Mouse (Mus musculus): ENCODE results near the gene Tgfbr3.

Gene Tgfbr3

GRCm38 (mm10) chr5:107146111-107146616 lies 143.3 kb downstream of the Tgfbr3 start:
- no peak for DNase-seq (ENCODE audit: low spot score)

GRCm38 (mm10) chr5:107145125-107145524 lies 144.3 kb downstream of the Tgfbr3 start:
- DNase-seq (ENCODE audit: low spot score): no peak

GRCm38 (mm10) chr5:107144263-107144843 lies 145.1 kb downstream of the Tgfbr3 start:
- no peak for DNase-seq (ENCODE audit: low spot score)

- no peak for DNase-seq (ENCODE audit: low spot score)
Observed at GRCm38 (mm10) chr5:107143406-107143805, 146.0 kb downstream of the Tgfbr3 start.

- DNase-seq (ENCODE audit: low spot score): no peak
Observed at GRCm38 (mm10) chr5:107142791-107143190, 146.6 kb downstream of the Tgfbr3 start.

- no peak for DNase-seq (ENCODE audit: low spot score)
Observed at GRCm38 (mm10) chr5:107141375-107141774, 148.1 kb downstream of the Tgfbr3 start.

- DNase-seq (ENCODE audit: low spot score): no peak
Observed at GRCm38 (mm10) chr5:107139800-107140651, 149.4 kb downstream of the Tgfbr3 start.

- no peak for DNase-seq (ENCODE audit: low spot score)
Observed at GRCm38 (mm10) chr5:107133336-107133735, 156.1 kb downstream of the Tgfbr3 start.

GRCm38 (mm10) chr5:107132231-107132630 lies 157.2 kb downstream of the Tgfbr3 start:
- DNase-seq (ENCODE audit: low spot score): no peak

GRCm38 (mm10) chr5:107129304-107129703 lies 160.1 kb downstream of the Tgfbr3 start:
- no peak for DNase-seq (ENCODE audit: low spot score)

- DNase-seq (ENCODE audit: low spot score): peak; percentile 24
Observed at GRCm38 (mm10) chr5:107126561-107126960, 162.9 kb downstream of the Tgfbr3 start.

- no peak for DNase-seq (ENCODE audit: low spot score)
Observed at GRCm38 (mm10) chr5:107125131-107125530, 164.3 kb downstream of the Tgfbr3 start.

- DNase-seq (ENCODE audit: low spot score): no peak
Observed at GRCm38 (mm10) chr5:107124531-107124930, 164.9 kb downstream of the Tgfbr3 start.

GRCm38 (mm10) chr5:107122622-107123021 lies 166.8 kb downstream of the Tgfbr3 start:
- no peak for DNase-seq (ENCODE audit: low spot score)

GRCm38 (mm10) chr5:107121086-107121485 lies 168.3 kb downstream of the Tgfbr3 start:
- DNase-seq (ENCODE audit: low spot score): no peak

- DNase-seq (ENCODE audit: low spot score): no peak
Observed at GRCm38 (mm10) chr5:107120624-107121023, 168.8 kb downstream of the Tgfbr3 start.

GRCm38 (mm10) chr5:107119896-107120295 lies 169.5 kb downstream of the Tgfbr3 start:
- no peak for DNase-seq (ENCODE audit: low spot score)

GRCm38 (mm10) chr5:107116821-107117220 lies 172.6 kb downstream of the Tgfbr3 start:
- DNase-seq (ENCODE audit: low spot score): no peak

GRCm38 (mm10) chr5:107112656-107113275 lies 176.7 kb downstream of the Tgfbr3 start:
- DNase-seq (ENCODE audit: low spot score): no peak

- peak; percentile 38 for DNase-seq (ENCODE audit: low spot score)
Observed at GRCm38 (mm10) chr5:107111802-107112201, 177.6 kb downstream of the Tgfbr3 start.

- DNase-seq (ENCODE audit: low spot score): no peak
Observed at GRCm38 (mm10) chr5:107110880-107111520, 178.4 kb downstream of the Tgfbr3 start.
